Mouse (Mus musculus): Measurements from ENCODE around the gene Nrxn2. TPM values are rescaled to one million over a fixed set of nuclear protein-coding genes. Genes with fewer than 3 reads are reported as not detected.

The Nrxn2 gene
- polyA plus RNA-seq, 1 experiment, result 7.0 TPM

DNA sequence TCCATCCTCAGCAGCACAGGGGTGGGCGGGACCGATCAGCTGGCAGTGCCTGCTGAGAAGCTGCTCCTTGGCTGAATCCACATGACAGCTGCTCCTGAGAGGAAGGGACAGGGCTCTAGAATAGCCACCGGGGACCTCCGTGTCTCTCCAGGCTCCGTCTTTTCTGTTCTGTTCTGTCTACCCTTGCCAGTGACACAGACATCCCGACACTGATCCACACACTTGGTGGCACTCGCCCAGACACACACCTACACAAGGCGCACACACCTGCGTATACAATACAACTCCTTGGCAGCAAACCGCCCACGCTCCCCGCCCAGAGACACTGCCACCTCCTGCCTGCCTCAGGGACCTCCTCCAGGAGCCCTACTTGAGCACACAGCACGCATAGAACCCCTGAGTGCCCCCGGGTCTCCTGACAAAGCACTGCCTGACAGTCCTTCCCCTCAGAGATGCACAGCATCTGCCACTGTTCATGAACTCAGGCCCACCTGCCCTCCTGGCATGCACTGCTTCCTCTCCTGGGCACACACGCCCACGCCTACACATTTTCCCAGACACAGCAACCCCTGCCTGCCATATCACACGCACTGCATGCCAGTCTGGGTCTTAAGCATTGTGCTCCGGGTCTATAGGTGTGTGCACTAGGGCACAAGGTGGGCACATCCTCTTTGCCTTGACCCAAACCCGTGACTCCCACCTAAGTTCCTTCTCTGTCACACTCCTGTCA is 2.1 kb downstream of the Nrxn2 start:
- no peak overlapping the region for H3K4me3 ChIP-seq (ENCODE audit: low read depth, low read length)
- H3K27me3 ChIP-seq (ENCODE audit: control insufficient read depth, insufficient read depth, low read length, poor library complexity, severe bottlenecking), result no peaks in the 10 kb centered on the region
- TF ChIP-seq EP300 (IDR thresholded peaks at IDR 0.05; ENCODE audit: insufficient read depth, low read depth, low read length) (no peak), POLR2A (IDR thresholded peaks at IDR 0.05; ENCODE audit: insufficient read depth, low read length) (no peak), CTCF (IDR thresholded peaks at IDR 0.05; ENCODE audit: low read depth, low read length) (no peak)
- H3K9me3 ChIP-seq (replicated peaks; ENCODE audit: control insufficient read depth, insufficient read depth, low read length, poor library complexity, severe bottlenecking), result no peaks in the 10 kb centered on the region
- H3K36me3 ChIP-seq (ENCODE audit: control insufficient read depth, insufficient read depth, low read length, poor library complexity, severe bottlenecking), result no peaks in the 10 kb centered on the region
- peaks cover 2% of the 10 kb centered on the region for H3K4me1 ChIP-seq (ENCODE audit: control insufficient read depth, insufficient read depth, low read length)
- H3K27ac ChIP-seq (ENCODE audit: insufficient read depth, low read length), result no peak overlapping the region
- no peak overlapping the region for H3K9ac ChIP-seq (ENCODE audit: low read depth, poor library complexity, severe bottlenecking)

DNA sequence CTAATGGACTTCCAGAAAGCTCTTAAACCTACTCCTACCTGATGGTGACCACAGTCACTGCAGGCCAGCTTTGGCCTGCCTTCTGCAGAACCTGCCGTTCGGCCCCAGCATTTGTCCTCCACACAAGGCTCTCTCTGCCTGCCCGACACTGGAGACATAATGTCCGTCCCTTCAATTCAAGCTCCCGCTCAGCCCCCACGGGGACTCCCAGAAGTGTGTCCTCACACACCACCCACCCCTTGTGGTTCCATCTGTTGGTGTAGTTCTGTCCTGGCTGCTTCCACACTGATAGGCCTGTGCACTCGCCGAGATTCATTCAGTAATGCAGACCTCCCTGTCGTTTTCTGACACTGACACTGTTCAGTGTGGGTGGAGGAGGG is 2.7 kb downstream of the Nrxn2 start:
- H3K9me3 ChIP-seq (replicated peaks; ENCODE audit: control insufficient read depth, insufficient read depth, low read length, poor library complexity, severe bottlenecking), result no peaks in the 10 kb centered on the region
- H3K9ac ChIP-seq (ENCODE audit: low read depth, poor library complexity, severe bottlenecking), result no peak overlapping the region
- H3K36me3 ChIP-seq (ENCODE audit: control insufficient read depth, insufficient read depth, low read length, poor library complexity, severe bottlenecking), result no peaks in the 10 kb centered on the region
- H3K4me3 ChIP-seq (ENCODE audit: low read depth, low read length), result no peak overlapping the region
- TF ChIP-seq POLR2A (IDR thresholded peaks at IDR 0.05; ENCODE audit: insufficient read depth, low read length) (no peak), EP300 (IDR thresholded peaks at IDR 0.05; ENCODE audit: insufficient read depth, low read depth, low read length) (no peak), CTCF (IDR thresholded peaks at IDR 0.05; ENCODE audit: low read depth, low read length) (no peak)
- H3K27ac ChIP-seq (ENCODE audit: insufficient read depth, low read length), result no peak overlapping the region
- no peaks in the 10 kb centered on the region for H3K27me3 ChIP-seq (ENCODE audit: control insufficient read depth, insufficient read depth, low read length, poor library complexity, severe bottlenecking)
- peaks cover 2% of the 10 kb centered on the region for H3K4me1 ChIP-seq (ENCODE audit: control insufficient read depth, insufficient read depth, low read length)

DNA sequence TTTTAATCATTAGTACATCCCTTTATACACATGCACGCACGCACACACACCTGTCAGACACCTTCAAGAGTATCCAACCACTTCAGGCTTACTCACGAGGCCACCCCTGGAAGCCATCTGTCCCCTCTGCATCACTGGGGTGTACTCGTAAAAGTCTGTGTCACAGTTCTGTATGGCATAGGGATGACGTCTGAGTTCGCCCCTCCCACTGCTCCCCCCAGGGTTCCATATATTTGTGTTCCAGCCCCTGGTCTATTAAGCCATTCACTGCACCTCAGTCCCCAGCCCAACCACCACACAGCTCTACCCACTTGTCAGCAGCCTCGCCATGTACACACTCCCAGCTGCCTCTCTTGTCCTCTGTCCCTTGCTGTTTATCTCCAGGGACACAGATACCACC is 3.5 kb downstream of the Nrxn2 start:
- H3K4me1 ChIP-seq (ENCODE audit: control insufficient read depth, insufficient read depth, low read length), result peaks cover 2% of the 10 kb centered on the region
- no peak overlapping the region for H3K27ac ChIP-seq (ENCODE audit: insufficient read depth, low read length)
- no peaks in the 10 kb centered on the region for H3K36me3 ChIP-seq (ENCODE audit: control insufficient read depth, insufficient read depth, low read length, poor library complexity, severe bottlenecking)
- no peaks in the 10 kb centered on the region for H3K9me3 ChIP-seq (replicated peaks; ENCODE audit: control insufficient read depth, insufficient read depth, low read length, poor library complexity, severe bottlenecking)
- H3K27me3 ChIP-seq (ENCODE audit: control insufficient read depth, insufficient read depth, low read length, poor library complexity, severe bottlenecking), result no peaks in the 10 kb centered on the region
- no peak overlapping the region for H3K4me3 ChIP-seq (ENCODE audit: low read depth, low read length)
- H3K9ac ChIP-seq (ENCODE audit: low read depth, poor library complexity, severe bottlenecking), result no peak overlapping the region
- no peak for TF ChIP-seq POLR2A (IDR thresholded peaks at IDR 0.05; ENCODE audit: insufficient read depth, low read length)
- no peak for TF ChIP-seq EP300 (IDR thresholded peaks at IDR 0.05; ENCODE audit: insufficient read depth, low read depth, low read length)
- no peak for TF ChIP-seq CTCF (IDR thresholded peaks at IDR 0.05; ENCODE audit: low read depth, low read length)

DNA sequence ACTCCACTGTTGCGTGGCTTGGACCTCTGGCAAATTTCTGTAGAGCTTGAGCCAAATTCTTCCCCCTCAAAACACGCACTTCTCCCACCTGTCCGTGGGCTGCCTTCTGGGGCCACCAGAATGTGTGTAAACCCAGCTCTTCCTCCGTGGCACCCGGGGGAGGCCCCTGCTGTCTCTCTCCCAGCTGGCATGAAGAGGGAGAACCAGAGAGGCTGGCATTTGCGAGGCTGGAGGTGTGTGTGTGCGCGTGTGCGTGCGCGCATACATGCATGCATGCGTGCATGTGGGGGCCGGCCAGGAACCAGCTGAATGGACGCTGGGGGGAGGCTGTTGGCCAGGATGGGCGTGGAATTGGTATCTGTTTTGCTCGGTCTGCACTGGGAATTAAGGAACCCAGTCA is 4.7 kb downstream of the Nrxn2 start:
- TF ChIP-seq EP300 (IDR thresholded peaks at IDR 0.05; ENCODE audit: insufficient read depth, low read depth, low read length) (no peak), POLR2A (IDR thresholded peaks at IDR 0.05; ENCODE audit: insufficient read depth, low read length) (no peak)
- no peak overlapping the region for H3K9ac ChIP-seq (ENCODE audit: low read depth, poor library complexity, severe bottlenecking)
- H3K27me3 ChIP-seq (ENCODE audit: control insufficient read depth, insufficient read depth, low read length, poor library complexity, severe bottlenecking), result no peaks in the 10 kb centered on the region
- peaks cover 2% of the 10 kb centered on the region for H3K4me1 ChIP-seq (ENCODE audit: control insufficient read depth, insufficient read depth, low read length)
- H3K9me3 ChIP-seq (replicated peaks; ENCODE audit: control insufficient read depth, insufficient read depth, low read length, poor library complexity, severe bottlenecking), result no peaks in the 10 kb centered on the region
- H3K27ac ChIP-seq (ENCODE audit: insufficient read depth, low read length), result no peak overlapping the region
- no peak overlapping the region for H3K4me3 ChIP-seq (ENCODE audit: low read depth, low read length)
- H3K36me3 ChIP-seq (ENCODE audit: control insufficient read depth, insufficient read depth, low read length, poor library complexity, severe bottlenecking), result no peaks in the 10 kb centered on the region

DNA sequence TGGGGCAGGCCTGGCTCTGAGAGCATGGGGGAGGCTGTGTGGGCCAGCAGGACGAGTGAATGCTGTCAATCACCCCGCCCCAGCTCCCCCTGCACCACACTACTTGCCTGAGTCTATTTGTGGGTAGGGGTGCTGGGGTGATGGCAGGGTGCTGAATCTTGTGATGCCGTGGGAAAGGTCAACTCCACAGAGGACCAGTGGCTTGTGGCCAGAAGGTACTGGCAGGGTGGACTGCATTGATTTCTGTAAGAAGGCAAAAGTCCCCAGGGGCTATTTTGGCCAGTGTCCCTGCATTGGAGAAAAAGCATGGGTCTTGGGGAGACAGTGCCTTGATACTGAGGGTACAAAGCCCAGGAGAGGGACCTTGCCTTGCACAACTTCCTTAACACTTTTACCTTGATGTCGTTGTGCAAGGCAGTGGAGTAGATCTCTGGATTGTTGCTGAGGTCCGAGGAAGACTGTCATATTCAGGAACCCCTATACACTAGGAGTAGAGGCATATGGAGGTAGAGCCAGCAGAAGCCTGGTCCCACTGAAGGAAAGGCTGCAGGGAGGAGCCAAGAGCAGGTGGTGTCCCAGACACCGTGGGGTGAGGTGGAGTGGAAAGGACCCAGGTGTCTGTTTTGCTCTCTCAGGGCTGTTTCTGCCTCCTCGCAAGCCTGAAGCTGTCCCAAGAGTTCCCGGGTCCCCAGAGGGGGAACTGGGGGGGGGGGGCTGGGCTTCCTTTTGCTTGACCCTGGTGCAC is 5.8 kb downstream of the Nrxn2 start:
- no peak overlapping the region for H3K27ac ChIP-seq (ENCODE audit: insufficient read depth, low read length)
- TF ChIP-seq POLR2A (IDR thresholded peaks at IDR 0.05; ENCODE audit: insufficient read depth, low read length) (no peak), CTCF (IDR thresholded peaks at IDR 0.05; ENCODE audit: low read depth, low read length) (no peak), EP300 (IDR thresholded peaks at IDR 0.05; ENCODE audit: insufficient read depth, low read depth, low read length) (no peak)
- H3K4me1 ChIP-seq (ENCODE audit: control insufficient read depth, insufficient read depth, low read length), result peaks cover 2% of the 10 kb centered on the region
- H3K9ac ChIP-seq (ENCODE audit: low read depth, poor library complexity, severe bottlenecking), result no peak overlapping the region
- H3K36me3 ChIP-seq (ENCODE audit: control insufficient read depth, insufficient read depth, low read length, poor library complexity, severe bottlenecking), result no peaks in the 10 kb centered on the region
- H3K27me3 ChIP-seq (ENCODE audit: control insufficient read depth, insufficient read depth, low read length, poor library complexity, severe bottlenecking), result no peaks in the 10 kb centered on the region
- H3K9me3 ChIP-seq (replicated peaks; ENCODE audit: control insufficient read depth, insufficient read depth, low read length, poor library complexity, severe bottlenecking), result no peaks in the 10 kb centered on the region
- no peak overlapping the region for H3K4me3 ChIP-seq (ENCODE audit: low read depth, low read length)

DNA sequence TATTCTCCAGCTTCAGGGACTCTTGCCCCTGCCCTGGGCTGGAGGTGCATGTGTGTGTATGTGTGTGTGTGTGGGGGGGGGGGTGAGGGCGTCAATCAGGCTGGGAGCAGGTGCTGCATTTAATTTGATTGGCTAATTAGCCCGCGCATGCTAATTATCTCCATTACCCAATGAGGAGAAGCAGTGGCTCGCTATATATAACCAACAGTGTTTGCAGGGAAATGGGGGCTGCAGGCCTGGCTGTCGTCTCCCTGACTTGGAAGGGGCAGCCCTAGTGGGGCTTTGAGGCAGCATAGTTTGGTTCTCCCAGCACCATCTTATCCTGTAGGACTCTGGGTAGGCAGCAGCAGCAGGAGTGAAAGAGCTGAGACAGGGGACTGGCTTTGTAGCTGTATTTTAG is 7.1 kb downstream of the Nrxn2 start:
- no peaks in the 10 kb centered on the region for H3K9me3 ChIP-seq (replicated peaks; ENCODE audit: control insufficient read depth, insufficient read depth, low read length, poor library complexity, severe bottlenecking)
- peaks cover 2% of the 10 kb centered on the region for H3K4me1 ChIP-seq (ENCODE audit: control insufficient read depth, insufficient read depth, low read length)
- TF ChIP-seq POLR2A (IDR thresholded peaks at IDR 0.05; ENCODE audit: insufficient read depth, low read length) (no peak), CTCF (IDR thresholded peaks at IDR 0.05; ENCODE audit: low read depth, low read length) (no peak), EP300 (IDR thresholded peaks at IDR 0.05; ENCODE audit: insufficient read depth, low read depth, low read length) (no peak)
- no peak overlapping the region for H3K4me3 ChIP-seq (ENCODE audit: low read depth, low read length)
- H3K36me3 ChIP-seq (ENCODE audit: control insufficient read depth, insufficient read depth, low read length, poor library complexity, severe bottlenecking), result no peaks in the 10 kb centered on the region
- H3K9ac ChIP-seq (ENCODE audit: low read depth, poor library complexity, severe bottlenecking), result no peak overlapping the region
- no peaks in the 10 kb centered on the region for H3K27me3 ChIP-seq (ENCODE audit: control insufficient read depth, insufficient read depth, low read length, poor library complexity, severe bottlenecking)
- no peak overlapping the region for H3K27ac ChIP-seq (ENCODE audit: insufficient read depth, low read length)

All from ES-Bruce4 (cell line).